ENCODE assay signal across 10 mouse cellular contexts in the genomic region with DNA sequence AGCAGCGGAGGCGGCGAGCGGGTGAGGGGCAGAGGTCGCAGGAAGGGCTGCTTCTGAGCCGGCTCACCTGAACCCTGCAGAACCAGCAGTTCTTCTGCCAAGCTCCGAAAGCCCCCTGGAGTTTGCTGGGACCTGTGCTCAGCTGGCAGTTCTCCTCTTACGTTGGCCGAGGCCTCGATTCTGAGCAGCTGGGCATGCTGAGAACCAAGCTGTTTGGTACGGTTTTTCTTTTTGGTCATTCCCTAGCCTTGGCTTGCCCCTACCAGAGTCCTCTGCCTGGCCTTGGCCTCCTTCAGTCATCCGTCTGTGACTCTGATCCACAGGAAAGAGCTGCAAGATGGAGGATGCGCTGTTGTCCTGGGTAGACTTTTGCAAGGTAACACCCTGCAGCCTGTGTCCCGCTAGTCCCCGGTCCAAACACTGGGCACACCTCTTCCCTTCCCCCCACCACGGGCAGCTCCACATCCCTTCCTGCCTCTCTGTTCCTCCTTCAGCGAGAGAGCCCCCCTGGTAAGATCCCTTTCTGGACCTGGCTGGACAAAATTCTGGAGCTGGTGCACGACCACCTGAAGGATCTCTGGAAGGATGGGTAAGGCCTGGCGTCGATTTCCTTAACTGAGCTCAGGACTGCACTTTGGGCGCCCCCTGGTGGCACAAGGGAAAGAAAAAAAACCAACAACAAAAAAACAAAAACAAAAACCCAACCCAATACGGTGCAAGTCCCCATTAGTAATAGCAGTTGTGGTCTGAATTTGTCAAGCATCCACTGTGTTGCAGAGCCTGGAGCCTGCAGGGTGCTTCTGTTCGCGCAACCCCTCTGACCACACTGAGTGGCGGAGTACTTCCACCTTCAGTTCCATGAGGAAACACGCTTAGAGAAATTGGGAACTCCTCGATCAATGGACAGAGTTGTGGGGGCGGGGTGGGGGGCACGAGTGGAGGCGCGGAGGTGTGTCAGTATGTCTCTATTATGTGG. TPM values are rescaled to one million over a fixed set of nuclear protein-coding genes. Genes with fewer than 3 reads are reported as not detected.
DNase-seq lines count a peak whose midpoint lies in the region; ATAC-seq and TF ChIP-seq lines count a peak whose summit lies in the region.
"Had no signal": no experiment of that assay in that cellular context is flagged by ENCODE, and none has a peak within 500 bp of the region (broad histone marks: within the 10 kb centered on the region; RNA-seq: fewer than 3 reads in every experiment).

No protein-coding gene starts in this region.

- H3K4me2 ChIP-seq in embryonic facial prominence, embryonic 11.5 days (ENCODE audit: low read depth, low read length), result no peak overlapping the region
- H3K4me2 ChIP-seq: embryonic facial prominence, embryonic 15.5 days had no signal

- no peaks in the 10 kb centered on the region for H3K4me1 ChIP-seq in bone marrow, adult 2 months (ENCODE audit: control insufficient read depth, insufficient read depth, low read length)
- no peaks in the 10 kb centered on the region for H3K4me1 ChIP-seq in embryonic facial prominence, embryonic 11.5 days (ENCODE audit: control insufficient read depth, insufficient read depth, low read length)
- H3K4me1 ChIP-seq in spleen, adult 2 months (ENCODE audit: control insufficient read depth, insufficient read depth, insufficient read length), result no peaks in the 10 kb centered on the region
- H3K4me1 ChIP-seq: embryonic facial prominence, embryonic 15.5 days had no signal

- 0 out of 2 replicates have a peak, but pooled peaks have one; percentile 3 for ATAC-seq in embryonic facial prominence, embryonic 11.5 days (replicated peaks; ENCODE audit: insufficient number of reproducible peaks, low FRiP score, low TSS enrichment, low read depth)

- no peaks in the 10 kb centered on the region; the same call in 1 of the 2 replicates for H3K36me3 ChIP-seq in embryonic facial prominence, embryonic 11.5 days (replicated peaks; ENCODE audit: control insufficient read depth, insufficient read depth, low read depth, low read length)
- H3K36me3 ChIP-seq in spleen, adult 2 months (ENCODE audit: control insufficient read depth, insufficient read depth, low read length), result peaks cover 48% of the 10 kb centered on the region

- TF ChIP-seq POLR2A in bone marrow, adult 2 months (IDR thresholded peaks at IDR 0.05; ENCODE audit: borderline replicate concordance, control insufficient read depth, low read depth, low read length), result no peak
- TF ChIP-seq POLR2A in spleen, adult 2 months (IDR thresholded peaks at IDR 0.05; ENCODE audit: low read depth, low read length), result no peak

- H3K9me3 ChIP-seq in embryonic facial prominence, embryonic 11.5 days (replicated peaks; ENCODE audit: control insufficient read depth, low read length), result no peaks in the 10 kb centered on the region
- H3K9me3 ChIP-seq: embryonic facial prominence, embryonic 15.5 days had no signal

- no peaks in the 10 kb centered on the region for H3K27me3 ChIP-seq in embryonic facial prominence, embryonic 11.5 days (ENCODE audit: control insufficient read depth, insufficient read depth, low read length)
- no peaks in the 10 kb centered on the region for H3K27me3 ChIP-seq in spleen, adult 2 months (ENCODE audit: control insufficient read depth, insufficient read depth, low read length)
- H3K27me3 ChIP-seq: embryonic facial prominence, embryonic 15.5 days had no signal

- 68% methylated on average over 31 of the region's 31 CpGs for WGBS in bone marrow, adult 2 months
- WGBS in embryonic facial prominence, embryonic 11.5 days, result 59% methylated on average over 31 of the region's 31 CpGs
- WGBS in spleen, adult 2 months, result 77% methylated on average over 31 of the region's 31 CpGs

- no peak overlapping the region for H3K4me3 ChIP-seq in bone marrow, adult 2 months (replicated peaks; ENCODE audit: control insufficient read depth, low read depth, low read length)
- no peak overlapping the region for H3K4me3 ChIP-seq in embryonic facial prominence, embryonic 11.5 days (ENCODE audit: low read depth, low read length)
- H3K4me3 ChIP-seq in spleen, adult 2 months (ENCODE audit: extremely low read depth, insufficient read depth, insufficient read length), result no peak overlapping the region
- H3K4me3 ChIP-seq: embryonic facial prominence, embryonic 15.5 days had no signal

- intact Hi-C loops in heart, postnatal 10 days (cut with DNase I), result loop anchor here (1.0 kb wide), 1 partner anchor 71 kb away; no protein-coding TSS in a partner anchor
- intact Hi-C loops in left cerebral cortex, postnatal 14 days (cut with DNase I), result loop anchor here (5.0 kb wide), 2 partner anchors 47 to 72 kb away; partner anchors contain the start of gene Spryd4

- no peak overlapping the region for H3K27ac ChIP-seq in bone marrow, adult 2 months (ENCODE audit: control insufficient read depth, insufficient read depth, low read depth, low read length, poor library complexity)
- H3K27ac ChIP-seq in embryonic facial prominence, embryonic 11.5 days (replicated peaks; ENCODE audit: low read depth, low read length), result no peak overlapping the region
- no peak overlapping the region for H3K27ac ChIP-seq in spleen, adult 2 months (ENCODE audit: insufficient read depth, low read length)
- H3K27ac ChIP-seq: embryonic facial prominence, embryonic 15.5 days had no signal

- no peak overlapping the region for H3K9ac ChIP-seq in embryonic facial prominence, embryonic 11.5 days (replicated peaks; ENCODE audit: low read length)
- H3K9ac ChIP-seq: embryonic facial prominence, embryonic 15.5 days had no signal

- peak; percentile 70 for TF ChIP-seq CTCF in bone marrow, adult 2 months (IDR thresholded peaks at IDR 0.05; ENCODE audit: control insufficient read depth, insufficient read depth, low read length)
- TF ChIP-seq CTCF in spleen, adult 2 months (IDR thresholded peaks at IDR 0.05; ENCODE audit: extremely low read depth, insufficient read depth, insufficient read length, insufficient replicate concordance), result peak; percentile 56; the same call in 1 of the 2 replicates

- DNase-seq in layer of hippocampus, adult 11-12 months (ENCODE audit: low spot score), result peak; percentile 48
- DNase-seq in layer of hippocampus, adult 9-11 months, result no peak
- peak; percentile 83 for DNase-seq in embryonic facial prominence, embryonic 11.5 days (ENCODE audit: low spot score)
- DNase-seq in heart, postnatal 10 days, result peak; percentile 59 to 82
- DNase-seq in left cerebral cortex, postnatal 14 days (ENCODE audit: low spot score in 2 of 2), result peak; percentile 64 to 74
- peak; percentile 69 for DNase-seq in mesoderm, embryonic 11.5 days (ENCODE audit: low read depth, low spot score)
- DNase-seq in spleen, adult 2 months (ENCODE audit: low read depth in 1 of 2, low spot score in 2 of 2), result peak in 1 of 2 experiments; percentile 45

RNA-seq across cellular contexts. Expression of gene Stat2, which starts 13.5 kb away (rescaled TPM):
- 32.7 and 54.1 TPM in 2 replicates for polyA plus RNA-seq in bone marrow, adult 2 months (2011; ENCODE audit: insufficient read depth, insufficient read length, low replicate concordance, missing spikeins)
- polyA plus RNA-seq in embryonic facial prominence, embryonic 11.5 days (2014; fragmentation: Nextera tagmentation; extraction: Ambion mirVana), result 12.7 and 13.4 TPM in 2 replicates
- 10 to 100 TPM; 10.0 to 11.5 TPM for total RNA-seq in heart, postnatal 10 days (2021)
- 10 to 100 TPM; 19.0 to 21.1 TPM for total RNA-seq in left cerebral cortex, postnatal 14 days (2021)
- 34.6 and 42.1 TPM in 2 replicates for polyA plus RNA-seq in spleen, adult 2 months (2012; rRNA removed)

RNA-seq across cellular contexts. Expression of gene Il23a, which starts 14.7 kb away (rescaled TPM):
- 1.5 and 2.1 TPM in 2 replicates for polyA plus RNA-seq in bone marrow, adult 2 months (2011; ENCODE audit: insufficient read depth, insufficient read length, low replicate concordance, missing spikeins)
- not detected in 2 replicates for polyA plus RNA-seq in embryonic facial prominence, embryonic 11.5 days (2014; fragmentation: Nextera tagmentation; extraction: Ambion mirVana)
- under 1 TPM; 0.50 to 0.87 TPM for total RNA-seq in heart, postnatal 10 days (2021)
- 1 to 10 TPM in 1 of 2 experiments, under 1 TPM in 1; 0.97 to 1.4 TPM for total RNA-seq in left cerebral cortex, postnatal 14 days (2021)
- not detected in 2 replicates for polyA plus RNA-seq in spleen, adult 2 months (2012; rRNA removed)

RNA-seq across cellular contexts. Expression of gene Apof, which starts 15.4 kb away (rescaled TPM):
- 2.6 and 4.0 TPM in 2 replicates for polyA plus RNA-seq in bone marrow, adult 2 months (2011; ENCODE audit: insufficient read depth, insufficient read length, low replicate concordance, missing spikeins)
- not detected in 2 replicates for polyA plus RNA-seq in embryonic facial prominence, embryonic 11.5 days (2014; fragmentation: Nextera tagmentation; extraction: Ambion mirVana)
- total RNA-seq in heart, postnatal 10 days (2021), result not detected
- total RNA-seq in left cerebral cortex, postnatal 14 days (2021), result not detected
- 1.0 and 1.4 TPM in 2 replicates for polyA plus RNA-seq in spleen, adult 2 months (2012; rRNA removed)
- polyA plus RNA-seq: embryonic facial prominence, embryonic 15.5 days; neural tube, embryonic 14.5 days had no signal

RNA-seq across cellular contexts. Expression of gene Pan2, which starts 19.2 kb away (rescaled TPM):
- polyA plus RNA-seq in bone marrow, adult 2 months (2011; ENCODE audit: insufficient read depth, insufficient read length, low replicate concordance, missing spikeins), result 20.1 and 32.1 TPM in 2 replicates
- polyA plus RNA-seq in embryonic facial prominence, embryonic 11.5 days (2014; fragmentation: Nextera tagmentation; extraction: Ambion mirVana), result 33.6 and 35.2 TPM in 2 replicates
- total RNA-seq in heart, postnatal 10 days (2021), result 10 to 100 TPM; 16.5 to 17.5 TPM
- total RNA-seq in left cerebral cortex, postnatal 14 days (2021), result 10 to 100 TPM; 13.3 to 13.4 TPM
- 25.7 and 30.6 TPM in 2 replicates for polyA plus RNA-seq in spleen, adult 2 months (2012; rRNA removed)

RNA-seq across cellular contexts. Expression of gene Apon, which starts 30.0 kb away (rescaled TPM):
- polyA plus RNA-seq in bone marrow, adult 2 months (2011; ENCODE audit: insufficient read depth, insufficient read length, low replicate concordance, missing spikeins), result 3.2 and 4.4 TPM in 2 replicates
- 0.21 and 0.80 TPM in 2 replicates for polyA plus RNA-seq in embryonic facial prominence, embryonic 11.5 days (2014; fragmentation: Nextera tagmentation; extraction: Ambion mirVana)
- total RNA-seq in heart, postnatal 10 days (2021), result under 1 TPM in 1 of 2 experiments, not detected in 1; 0.20 TPM
- not detected for total RNA-seq in left cerebral cortex, postnatal 14 days (2021)
- polyA plus RNA-seq in spleen, adult 2 months (2012; rRNA removed), result 0.06 and 0.20 TPM in 2 replicates
- polyA plus RNA-seq: neural tube, embryonic 14.5 days had no signal
